In genomic region chr10:94804909-94805220, GRCm38 (mm10) we compare ENCODE assay signal across 17 mouse cellular contexts.
DNase-seq lines count a peak whose midpoint lies in the region; ATAC-seq and TF ChIP-seq lines count a peak whose summit lies in the region.
"Had no signal": no experiment of that assay in that cellular context is flagged by ENCODE, and none has a peak within 500 bp of the region (broad histone marks: within the 10 kb centered on the region; RNA-seq: fewer than 3 reads in every experiment).

No protein-coding gene starts in this region.

- no peaks in the 10 kb centered on the region; the same call in 1 of the 2 replicates for H3K4me1 ChIP-seq in lung, embryonic 14.5 days (ENCODE audit: insufficient read depth)
- peaks cover 2% of the 10 kb centered on the region; the same call in 1 of the 2 replicates for H3K4me1 ChIP-seq in lung, postnatal 0 days (ENCODE audit: insufficient read depth, low read depth, low read length)
- peaks cover 17% of the 10 kb centered on the region for H3K4me1 ChIP-seq in embryonic fibroblast, embryonic 13.5 days (ENCODE audit: control insufficient read depth, insufficient read depth, low read length)
- H3K4me1 ChIP-seq: hindbrain, embryonic 12.5 days had no signal

- no peak for ATAC-seq in lung, embryonic 14.5 days (ENCODE audit: insufficient read depth)
- no peak for ATAC-seq in lung, postnatal 0 days
- ATAC-seq: forebrain, embryonic 14.5 days; hindbrain, embryonic 16.5 days; inflammation-experienced regulatory T-cells, adult 6 months had no signal

- TF ChIP-seq POLR2A in embryonic fibroblast, embryonic 13.5 days (IDR thresholded peaks at IDR 0.05; ENCODE audit: low read depth, low read length): no peak

- H3K4me2 ChIP-seq in lung, embryonic 14.5 days: no peak overlapping the region
- no peak overlapping the region for H3K4me2 ChIP-seq in lung, postnatal 0 days (replicated peaks; ENCODE audit: low read depth, low read length)
- H3K4me2 ChIP-seq: heart, embryonic 13.5 days; hindbrain, embryonic 12.5 days had no signal

- H3K9ac ChIP-seq in lung, embryonic 14.5 days: no peak overlapping the region
- no peak overlapping the region for H3K9ac ChIP-seq in lung, postnatal 0 days (replicated peaks; ENCODE audit: low read depth)
- H3K9ac ChIP-seq: heart, embryonic 13.5 days; hindbrain, embryonic 12.5 days had no signal

- H3K36me3 ChIP-seq in lung, embryonic 14.5 days (ENCODE audit: insufficient read depth): peaks cover 3% of the 10 kb centered on the region; the same call in 1 of the 2 replicates
- no peaks in the 10 kb centered on the region for H3K36me3 ChIP-seq in lung, postnatal 0 days (ENCODE audit: insufficient read depth, low read length)
- H3K36me3 ChIP-seq: heart, embryonic 13.5 days; hindbrain, embryonic 12.5 days had no signal

- peak; percentile 26 for DNase-seq in heart, adult 8-10 months (ENCODE audit: low spot score)
- DNase-seq in heart, postnatal 4 days: no peak
- peak; percentile 59 for DNase-seq in lung, embryonic 14.5 days
- DNase-seq in lung, postnatal 0 days (ENCODE audit: low spot score): no peak
- DNase-seq in NIH3T3 (ENCODE audit: low read depth): peak; percentile 68
- DNase-seq in thymus, postnatal 36 days: no peak
- DNase-seq: adrenal gland, adult 8-10 months; adrenal gland, postnatal 36 days; cerebellum, adult 2 months; cerebellum, postnatal 10 days; gastrocnemius, adult 2 months had no signal

- no peak for TF ChIP-seq CTCF in lung, embryonic 14.5 days (IDR thresholded peaks at IDR 0.05; ENCODE audit: low read depth)
- no peak for TF ChIP-seq CTCF in lung, postnatal 0 days (IDR thresholded peaks at IDR 0.05)
- no peak for TF ChIP-seq CTCF in embryonic fibroblast, embryonic 13.5 days (IDR thresholded peaks at IDR 0.05; ENCODE audit: borderline replicate concordance, insufficient read depth, low read length)

- no peak overlapping the region for H3K4me3 ChIP-seq in lung, embryonic 14.5 days (ENCODE audit: low read depth, low read length)
- H3K4me3 ChIP-seq in lung, postnatal 0 days (ENCODE audit: low read depth, low read length): no peak overlapping the region
- no peak overlapping the region for H3K4me3 ChIP-seq in embryonic fibroblast, embryonic 13.5 days (ENCODE audit: insufficient read depth, low read length)
- H3K4me3 ChIP-seq: heart, embryonic 13.5 days; hindbrain, embryonic 12.5 days had no signal

- 63% methylated on average over 1 of the region's 1 CpGs for WGBS in lung, embryonic 14.5 days
- 69% methylated on average over 1 of the region's 1 CpGs for WGBS in lung, postnatal 0 days

- TF ChIP-seq EP300 in lung, postnatal 0 days (IDR thresholded peaks at IDR 0.05): no peak

- H3K27ac ChIP-seq in lung, embryonic 14.5 days (ENCODE audit: low read depth): no peak overlapping the region
- no peak overlapping the region for H3K27ac ChIP-seq in lung, postnatal 0 days (ENCODE audit: low read length)
- H3K27ac ChIP-seq in embryonic fibroblast, embryonic 13.5 days (ENCODE audit: insufficient read depth, low read length): peak overlapping the region; percentile 58; the same call in 1 of the 2 replicates
- H3K27ac ChIP-seq: gastrocnemius, adult 2 months; heart, embryonic 13.5 days; hindbrain, embryonic 12.5 days had no signal

- H3K9me3 ChIP-seq in lung, embryonic 14.5 days (ENCODE audit: low read depth, low read length): no peaks in the 10 kb centered on the region
- no peaks in the 10 kb centered on the region for H3K9me3 ChIP-seq in lung, postnatal 0 days (ENCODE audit: low read length)
- H3K9me3 ChIP-seq: heart, embryonic 13.5 days; hindbrain, embryonic 12.5 days had no signal

- no peaks in the 10 kb centered on the region for H3K27me3 ChIP-seq in lung, embryonic 14.5 days (ENCODE audit: insufficient read depth, low read length)
- no peaks in the 10 kb centered on the region for H3K27me3 ChIP-seq in lung, postnatal 0 days (replicated peaks; ENCODE audit: insufficient read depth, low read length)
- H3K27me3 ChIP-seq: heart, embryonic 13.5 days; hindbrain, embryonic 12.5 days had no signal

Comparison
In these comparisons a context has a peak if more than half of its experiments do, and no peak if none do; other contexts are left out.
1. DNase-seq: peak in heart, adult 8-10 months (single experiment), lung, embryonic 14.5 days (single experiment) and NIH3T3 (single experiment); none in heart, postnatal 4 days (single experiment), lung, postnatal 0 days (single experiment) and thymus, postnatal 36 days (0 of 2).